Comparison of ENCODE assay signal across 21 mouse cellular contexts in genomic region chr2:52495097-52495694, GRCm38 (mm10).
DNase-seq lines count a peak whose midpoint lies in the region; ATAC-seq and TF ChIP-seq lines count a peak whose summit lies in the region.
"Had no signal": no experiment of that assay in that cellular context is flagged by ENCODE, and none has a peak within 500 bp of the region (broad histone marks: within the 10 kb centered on the region; RNA-seq: fewer than 3 reads in every experiment).

No protein-coding gene starts in this region.

- H3K4me1 ChIP-seq in forebrain, embryonic 15.5 days: peaks cover 19% of the 10 kb centered on the region
- H3K4me1 ChIP-seq in forebrain, embryonic 10.5 days: peaks cover 2% of the 10 kb centered on the region
- no peaks in the 10 kb centered on the region for H3K4me1 ChIP-seq in midbrain, embryonic 11.5 days (ENCODE audit: control insufficient read depth, insufficient read depth, low read length)
- peaks cover 4% of the 10 kb centered on the region; the same call in 1 of the 2 replicates for H3K4me1 ChIP-seq in midbrain, embryonic 14.5 days (ENCODE audit: control insufficient read depth, insufficient read depth, low read length)
- H3K4me1 ChIP-seq in neural tube, embryonic 14.5 days (ENCODE audit: control insufficient read depth, insufficient read depth, low read length): peaks cover 14% of the 10 kb centered on the region
- H3K4me1 ChIP-seq: lung, embryonic 15.5 days; midbrain, embryonic 12.5 days had no signal

- H3K4me2 ChIP-seq in forebrain, embryonic 15.5 days (replicated peaks): no peak overlapping the region
- no peak overlapping the region for H3K4me2 ChIP-seq in midbrain, embryonic 11.5 days
- no peak overlapping the region for H3K4me2 ChIP-seq in midbrain, embryonic 14.5 days (ENCODE audit: low read length)
- H3K4me2 ChIP-seq in neural tube, embryonic 14.5 days (ENCODE audit: low read depth, low read length): no peak overlapping the region
- H3K4me2 ChIP-seq: embryonic facial prominence, embryonic 13.5 days; heart, embryonic 12.5 days; lung, embryonic 15.5 days; midbrain, embryonic 12.5 days had no signal

- H3K9me3 ChIP-seq in forebrain, embryonic 15.5 days: no peaks in the 10 kb centered on the region
- no peaks in the 10 kb centered on the region for H3K9me3 ChIP-seq in forebrain, embryonic 10.5 days
- no peaks in the 10 kb centered on the region for H3K9me3 ChIP-seq in midbrain, embryonic 11.5 days (ENCODE audit: control insufficient read depth, low read length)
- no peaks in the 10 kb centered on the region for H3K9me3 ChIP-seq in midbrain, embryonic 14.5 days (ENCODE audit: control insufficient read depth, low read length)
- H3K9me3 ChIP-seq in neural tube, embryonic 14.5 days (ENCODE audit: control insufficient read depth, low read length): no peaks in the 10 kb centered on the region
- H3K9me3 ChIP-seq: embryonic facial prominence, embryonic 13.5 days; heart, embryonic 12.5 days; lung, embryonic 15.5 days; midbrain, embryonic 12.5 days had no signal

- H3K36me3 ChIP-seq in forebrain, embryonic 15.5 days: no peaks in the 10 kb centered on the region
- no peaks in the 10 kb centered on the region for H3K36me3 ChIP-seq in forebrain, embryonic 10.5 days (replicated peaks)
- no peaks in the 10 kb centered on the region for H3K36me3 ChIP-seq in midbrain, embryonic 11.5 days (ENCODE audit: control insufficient read depth, insufficient read depth, low read length)
- H3K36me3 ChIP-seq in midbrain, embryonic 14.5 days (ENCODE audit: control insufficient read depth, insufficient read depth, low read length): no peaks in the 10 kb centered on the region
- H3K36me3 ChIP-seq in neural tube, embryonic 14.5 days (ENCODE audit: control insufficient read depth, insufficient read depth, low read length): no peaks in the 10 kb centered on the region
- H3K36me3 ChIP-seq: embryonic facial prominence, embryonic 13.5 days; heart, embryonic 12.5 days; lung, embryonic 15.5 days; midbrain, embryonic 12.5 days had no signal

- no peak for TF ChIP-seq POLR2A in brain, embryonic 14.5 days (IDR thresholded peaks at IDR 0.05; ENCODE audit: borderline replicate concordance, extremely low read depth, insufficient read depth, insufficient read length, poor library complexity, severe bottlenecking)

- DNase-seq in forebrain, embryonic 10.5 days (ENCODE audit: extremely low spot score, low spot score): no peak
- DNase-seq in midbrain, embryonic 11.5 days (ENCODE audit: low spot score, missing footprints): peak; percentile 47
- no peak for DNase-seq in midbrain, embryonic 14.5 days
- DNase-seq in brain, embryonic 14.5 days (ENCODE audit: low read depth): peak; percentile 58
- no peak for DNase-seq in kidney, adult 8-10 months
- DNase-seq: B cell, adult 2 months; cerebellum, adult 9-11 months; gastrocnemius, adult 2 months; heart, postnatal 14 days; kidney, adult 11 months; kidney, postnatal 10 days; lung, postnatal 4 days; spleen, adult 18-20 months; thymus, postnatal 4 days had no signal

- no peaks in the 10 kb centered on the region for H3K27me3 ChIP-seq in forebrain, embryonic 15.5 days
- H3K27me3 ChIP-seq in forebrain, embryonic 10.5 days (ENCODE audit: poor library complexity, severe bottlenecking): peaks cover 59% of the 10 kb centered on the region
- H3K27me3 ChIP-seq in midbrain, embryonic 11.5 days (ENCODE audit: control insufficient read depth, insufficient read depth, low read length): no peaks in the 10 kb centered on the region
- no peaks in the 10 kb centered on the region for H3K27me3 ChIP-seq in midbrain, embryonic 14.5 days (ENCODE audit: control insufficient read depth, insufficient read depth, low read length)
- no peaks in the 10 kb centered on the region for H3K27me3 ChIP-seq in neural tube, embryonic 14.5 days (ENCODE audit: control insufficient read depth, insufficient read depth, low read length)
- H3K27me3 ChIP-seq: embryonic facial prominence, embryonic 13.5 days; heart, embryonic 12.5 days; lung, embryonic 15.5 days; midbrain, embryonic 12.5 days had no signal

- peak; percentile 77 for ATAC-seq in forebrain, embryonic 15.5 days (replicated peaks)
- no peak for ATAC-seq in midbrain, embryonic 11.5 days (ENCODE audit: low FRiP score)
- no peak for ATAC-seq in midbrain, embryonic 14.5 days (ENCODE audit: low FRiP score, low TSS enrichment)
- peak; percentile 41; the same call in 1 of the 2 replicates for ATAC-seq in neural tube, embryonic 14.5 days (ENCODE audit: low read depth)

- H3K27ac ChIP-seq in forebrain, embryonic 15.5 days (replicated peaks): no peak overlapping the region
- no peak overlapping the region for H3K27ac ChIP-seq in forebrain, embryonic 10.5 days
- no peak overlapping the region for H3K27ac ChIP-seq in midbrain, embryonic 11.5 days (ENCODE audit: low read depth, low read length)
- no peak overlapping the region for H3K27ac ChIP-seq in midbrain, embryonic 14.5 days (replicated peaks; ENCODE audit: low read depth, low read length)
- H3K27ac ChIP-seq in neural tube, embryonic 14.5 days (ENCODE audit: low read depth, low read length): no peak overlapping the region
- H3K27ac ChIP-seq: embryonic facial prominence, embryonic 13.5 days; gastrocnemius, adult 2 months; liver, embryonic 14.5 days; lung, embryonic 15.5 days; midbrain, embryonic 12.5 days had no signal

- H3K4me3 ChIP-seq in forebrain, embryonic 15.5 days: no peak overlapping the region
- H3K4me3 ChIP-seq in forebrain, embryonic 10.5 days: no peak overlapping the region
- no peak overlapping the region for H3K4me3 ChIP-seq in midbrain, embryonic 11.5 days (ENCODE audit: low read depth, low read length)
- H3K4me3 ChIP-seq in midbrain, embryonic 14.5 days (replicated peaks; ENCODE audit: low read depth, low read length): no peak overlapping the region
- no peak overlapping the region for H3K4me3 ChIP-seq in neural tube, embryonic 14.5 days (ENCODE audit: low read depth, low read length)
- H3K4me3 ChIP-seq: embryonic facial prominence, embryonic 13.5 days; gastrocnemius, adult 2 months; heart, embryonic 12.5 days; lung, embryonic 15.5 days; midbrain, embryonic 12.5 days had no signal

- no peak for TF ChIP-seq CTCF in brain, embryonic 14.5 days (IDR thresholded peaks at IDR 0.05; ENCODE audit: borderline replicate concordance, extremely low read depth, insufficient read depth, insufficient read length)

- 66% methylated on average over 11 of the region's 11 CpGs for WGBS in forebrain, embryonic 15.5 days
- WGBS in forebrain, embryonic 10.5 days: 89% methylated on average over 11 of the region's 11 CpGs
- WGBS in midbrain, embryonic 11.5 days: 85% methylated on average over 11 of the region's 11 CpGs
- 85% methylated on average over 11 of the region's 11 CpGs for WGBS in midbrain, embryonic 14.5 days
- 77% methylated on average over 11 of the region's 11 CpGs for WGBS in neural tube, embryonic 14.5 days

- no peak overlapping the region for H3K9ac ChIP-seq in forebrain, embryonic 15.5 days (replicated peaks)
- H3K9ac ChIP-seq in midbrain, embryonic 11.5 days (ENCODE audit: low read length): no peak overlapping the region
- H3K9ac ChIP-seq in midbrain, embryonic 14.5 days (replicated peaks; ENCODE audit: low read length): no peak overlapping the region
- H3K9ac ChIP-seq in neural tube, embryonic 14.5 days (replicated peaks; ENCODE audit: low read depth, low read length): no peak overlapping the region
- H3K9ac ChIP-seq: embryonic facial prominence, embryonic 13.5 days; heart, embryonic 12.5 days; liver, embryonic 14.5 days; lung, embryonic 15.5 days; midbrain, embryonic 12.5 days had no signal

Comparison
In these comparisons a context has a peak if more than half of its experiments do, and no peak if none do; other contexts are left out.
1. DNase-seq: peak in midbrain, embryonic 11.5 days (single experiment) and brain, embryonic 14.5 days (single experiment); none in forebrain, embryonic 10.5 days (single experiment), midbrain, embryonic 14.5 days (single experiment) and kidney, adult 8-10 months (0 of 2).
2. ATAC-seq: peak in forebrain, embryonic 15.5 days (single experiment) and neural tube, embryonic 14.5 days (single experiment); none in midbrain, embryonic 11.5 days (single experiment) and midbrain, embryonic 14.5 days (single experiment).